Mouse (Mus musculus): Measurements from ENCODE around the gene 4921524J17Rik. TPM values are rescaled to one million over a fixed set of nuclear protein-coding genes. Genes with fewer than 3 reads are reported as not detected.

4921524J17Rik gene
- polyA plus RNA-seq, 1 experiment from 2014 or later, result 41.4 TPM

GRCm38 (mm10) chr8:85380824-85381209, 51.8 kb downstream of the 4921524J17Rik start:
- ATAC-seq (ENCODE audit: insufficient read depth, low FRiP score, low TSS enrichment), result no peak

GRCm38 (mm10) chr8:85380123-85380823, 52.4 kb downstream of the 4921524J17Rik start:
- no peak for DNase-seq (ENCODE audit: low spot score)
- Histone ChIP-seq H3K36me3 (ENCODE audit: control insufficient read depth, insufficient read depth, low read length) (no peaks in the 10 kb centered on the region), H3K4me2 (ENCODE audit: low read depth) (no peak overlapping the region), H3K27me3 (ENCODE audit: control insufficient read depth, insufficient read depth, low read length) (no peaks in the 10 kb centered on the region), H3K4me1 (ENCODE audit: control insufficient read depth, insufficient read depth, low read length) (no peaks in the 10 kb centered on the region), H3K4me3 (ENCODE audit: low read depth, low read length) (no peak overlapping the region), H3K9me3 (ENCODE audit: control insufficient read depth, low read length) (no peaks in the 10 kb centered on the region), H3K27ac (ENCODE audit: low read depth, low read length) (no peak overlapping the region), H3K9ac (ENCODE audit: low read length) (no peak overlapping the region)
- ATAC-seq (ENCODE audit: insufficient read depth, low FRiP score, low TSS enrichment), result no peak
- 81% methylated on average over 10 of the region's 10 CpGs for WGBS

More at GRCm38 (mm10) chr8:85380824-85381209, 51.8 kb downstream of the 4921524J17Rik start:
- no peaks in the 10 kb centered on the region for H3K36me3 ChIP-seq (ENCODE audit: control insufficient read depth, insufficient read depth, low read length)
- H3K27ac ChIP-seq (ENCODE audit: low read depth, low read length), result no peak overlapping the region
- no peaks in the 10 kb centered on the region for H3K4me1 ChIP-seq (ENCODE audit: control insufficient read depth, insufficient read depth, low read length)
- H3K27me3 ChIP-seq (ENCODE audit: control insufficient read depth, insufficient read depth, low read length), result no peaks in the 10 kb centered on the region
- H3K9me3 ChIP-seq (ENCODE audit: control insufficient read depth, low read length), result no peaks in the 10 kb centered on the region
- DNase-seq (ENCODE audit: low spot score), result no peak
- no peak overlapping the region for H3K4me2 ChIP-seq (ENCODE audit: low read depth)
- 80% methylated on average over 8 of the region's 8 CpGs for WGBS
- H3K4me3 ChIP-seq (ENCODE audit: low read depth, low read length), result no peak overlapping the region
- no peak overlapping the region for H3K9ac ChIP-seq (ENCODE audit: low read length)

GRCm38 (mm10) chr8:85379142-85379781, 53.4 kb downstream of the 4921524J17Rik start:
- no peaks in the 10 kb centered on the region for H3K27me3 ChIP-seq (ENCODE audit: control insufficient read depth, insufficient read depth, low read length)
- WGBS, result 42% methylated on average over 2 of the region's 2 CpGs
- DNase-seq (ENCODE audit: low spot score), result no peak

GRCm38 (mm10) chr8:85376516-85376915, 56.1 kb downstream of the 4921524J17Rik start:
- WGBS, result 71% methylated on average over 3 of the region's 3 CpGs
- H3K9me3 ChIP-seq (ENCODE audit: control insufficient read depth, low read length), result no peaks in the 10 kb centered on the region
- H3K36me3 ChIP-seq (ENCODE audit: control insufficient read depth, insufficient read depth, low read length), result no peaks in the 10 kb centered on the region
- no peak overlapping the region for H3K4me2 ChIP-seq (ENCODE audit: low read depth)
- H3K27ac ChIP-seq (ENCODE audit: low read depth, low read length), result no peak overlapping the region
- no peaks in the 10 kb centered on the region for H3K27me3 ChIP-seq (ENCODE audit: control insufficient read depth, insufficient read depth, low read length)
- no peak overlapping the region for H3K9ac ChIP-seq (ENCODE audit: low read length)
- no peak overlapping the region for H3K4me3 ChIP-seq (ENCODE audit: low read depth, low read length)
- H3K4me1 ChIP-seq (ENCODE audit: control insufficient read depth, insufficient read depth, low read length), result no peaks in the 10 kb centered on the region
- no peak for DNase-seq (ENCODE audit: low spot score)
- ATAC-seq (ENCODE audit: insufficient read depth, low FRiP score, low TSS enrichment), result no peak

More at GRCm38 (mm10) chr8:85379142-85379781, 53.4 kb downstream of the 4921524J17Rik start:
- Histone ChIP-seq H3K4me1 (ENCODE audit: control insufficient read depth, insufficient read depth, low read length) (no peaks in the 10 kb centered on the region), H3K36me3 (ENCODE audit: control insufficient read depth, insufficient read depth, low read length) (no peaks in the 10 kb centered on the region), H3K27ac (ENCODE audit: low read depth, low read length) (no peak overlapping the region), H3K9me3 (ENCODE audit: control insufficient read depth, low read length) (no peaks in the 10 kb centered on the region), H3K4me2 (ENCODE audit: low read depth) (no peak overlapping the region), H3K4me3 (ENCODE audit: low read depth, low read length) (no peak overlapping the region), H3K9ac (ENCODE audit: low read length) (no peak overlapping the region)
- ATAC-seq (ENCODE audit: insufficient read depth, low FRiP score, low TSS enrichment), result no peak

- no peak overlapping the region for H3K9ac ChIP-seq (ENCODE audit: low read length)
- 72% methylated on average over 4 of the region's 4 CpGs for WGBS
- no peak overlapping the region for H3K4me3 ChIP-seq (ENCODE audit: low read depth, low read length)
- H3K9me3 ChIP-seq (ENCODE audit: control insufficient read depth, low read length), result no peaks in the 10 kb centered on the region
- no peak overlapping the region for H3K27ac ChIP-seq (ENCODE audit: low read depth, low read length)
- no peaks in the 10 kb centered on the region for H3K36me3 ChIP-seq (ENCODE audit: control insufficient read depth, insufficient read depth, low read length)
- DNase-seq (ENCODE audit: low spot score) (no peak), ATAC-seq (ENCODE audit: insufficient read depth, low FRiP score, low TSS enrichment) (no peak)
- no peak overlapping the region for H3K4me2 ChIP-seq (ENCODE audit: low read depth)
- no peaks in the 10 kb centered on the region for H3K4me1 ChIP-seq (ENCODE audit: control insufficient read depth, insufficient read depth, low read length)
- H3K27me3 ChIP-seq (ENCODE audit: control insufficient read depth, insufficient read depth, low read length), result no peaks in the 10 kb centered on the region
Observed at GRCm38 (mm10) chr8:85374286-85374685, 58.3 kb downstream of the 4921524J17Rik start.

- Histone ChIP-seq H3K4me1 (ENCODE audit: control insufficient read depth, insufficient read depth, low read length) (no peaks in the 10 kb centered on the region), H3K27me3 (ENCODE audit: control insufficient read depth, insufficient read depth, low read length) (no peaks in the 10 kb centered on the region), H3K36me3 (ENCODE audit: control insufficient read depth, insufficient read depth, low read length) (no peaks in the 10 kb centered on the region), H3K9ac (ENCODE audit: low read length) (no peak overlapping the region), H3K9me3 (ENCODE audit: control insufficient read depth, low read length) (no peaks in the 10 kb centered on the region), H3K4me3 (ENCODE audit: low read depth, low read length) (no peak overlapping the region), H3K27ac (ENCODE audit: low read depth, low read length) (no peak overlapping the region), H3K4me2 (ENCODE audit: low read depth) (no peak overlapping the region)
- ATAC-seq (ENCODE audit: insufficient read depth, low FRiP score, low TSS enrichment) (no peak), DNase-seq (ENCODE audit: low spot score) (no peak)
- 73% methylated on average over 5 of the region's 5 CpGs for WGBS
Observed at GRCm38 (mm10) chr8:85373435-85374039, 59.1 kb downstream of the 4921524J17Rik start.

- DNase-seq (ENCODE audit: low spot score) (no peak), ATAC-seq (ENCODE audit: insufficient read depth, low FRiP score, low TSS enrichment) (no peak)
- Histone ChIP-seq H3K4me3 (ENCODE audit: low read depth, low read length) (no peak overlapping the region), H3K27me3 (ENCODE audit: control insufficient read depth, insufficient read depth, low read length) (no peaks in the 10 kb centered on the region), H3K27ac (ENCODE audit: low read depth, low read length) (no peak overlapping the region), H3K9ac (ENCODE audit: low read length) (no peak overlapping the region), H3K4me2 (ENCODE audit: low read depth) (no peak overlapping the region), H3K9me3 (ENCODE audit: control insufficient read depth, low read length) (no peaks in the 10 kb centered on the region), H3K4me1 (ENCODE audit: control insufficient read depth, insufficient read depth, low read length) (no peaks in the 10 kb centered on the region), H3K36me3 (ENCODE audit: control insufficient read depth, insufficient read depth, low read length) (no peaks in the 10 kb centered on the region)
- WGBS, result 95% methylated on average over 1 of the region's 1 CpGs
Observed at GRCm38 (mm10) chr8:85372465-85372839, 60.2 kb downstream of the 4921524J17Rik start.

- H3K9me3 ChIP-seq (ENCODE audit: control insufficient read depth, low read length), result no peaks in the 10 kb centered on the region
- no peaks in the 10 kb centered on the region for H3K27me3 ChIP-seq (ENCODE audit: control insufficient read depth, insufficient read depth, low read length)
- no peak overlapping the region for H3K9ac ChIP-seq (ENCODE audit: low read length)
- ATAC-seq (ENCODE audit: insufficient read depth, low FRiP score, low TSS enrichment), result no peak
- DNase-seq (ENCODE audit: low spot score), result no peak
- H3K27ac ChIP-seq (ENCODE audit: low read depth, low read length), result no peak overlapping the region
- no peaks in the 10 kb centered on the region for H3K4me1 ChIP-seq (ENCODE audit: control insufficient read depth, insufficient read depth, low read length)
- no peak overlapping the region for H3K4me3 ChIP-seq (ENCODE audit: low read depth, low read length)
- H3K36me3 ChIP-seq (ENCODE audit: control insufficient read depth, insufficient read depth, low read length), result no peaks in the 10 kb centered on the region
- H3K4me2 ChIP-seq (ENCODE audit: low read depth), result no peak overlapping the region
- 83% methylated on average over 5 of the region's 5 CpGs for WGBS
Observed at GRCm38 (mm10) chr8:85371736-85372464, 60.7 kb downstream of the 4921524J17Rik start.
